Mouse (Mus musculus) cerebellum, adult 9-10 months (tissue): ENCODE measurements around the gene Chit1.

ENCODE experiments used
- DNase-seq: peaks from one replicate; pipeline ENCODE4 v3.0.0; 2022

Gene Chit1

DNA sequence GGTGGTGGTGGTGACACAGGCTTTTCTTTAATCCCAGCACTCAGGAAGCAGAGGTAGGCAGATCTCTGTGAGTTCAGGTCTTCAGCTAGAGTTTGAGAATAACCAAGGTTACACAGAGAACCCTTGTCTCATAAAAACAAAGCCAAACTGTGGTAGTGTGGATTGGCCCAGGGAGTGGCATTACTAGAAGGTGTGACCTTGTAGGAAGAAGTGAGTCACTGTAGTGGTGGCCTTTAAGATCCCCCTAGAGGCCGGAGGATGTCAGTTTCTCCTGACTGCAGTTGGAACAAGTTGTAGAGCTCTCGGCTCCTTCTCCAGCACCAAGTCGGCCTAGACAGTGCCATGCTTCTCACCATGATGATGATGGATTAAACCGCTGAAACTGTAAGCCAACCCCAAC lies at the start of gene Chit1:
TSS of gene Chit1 (plus strand) at position 264 of the 400 bp plus-strand sequence.
- DNase-seq = no peak

DNA sequence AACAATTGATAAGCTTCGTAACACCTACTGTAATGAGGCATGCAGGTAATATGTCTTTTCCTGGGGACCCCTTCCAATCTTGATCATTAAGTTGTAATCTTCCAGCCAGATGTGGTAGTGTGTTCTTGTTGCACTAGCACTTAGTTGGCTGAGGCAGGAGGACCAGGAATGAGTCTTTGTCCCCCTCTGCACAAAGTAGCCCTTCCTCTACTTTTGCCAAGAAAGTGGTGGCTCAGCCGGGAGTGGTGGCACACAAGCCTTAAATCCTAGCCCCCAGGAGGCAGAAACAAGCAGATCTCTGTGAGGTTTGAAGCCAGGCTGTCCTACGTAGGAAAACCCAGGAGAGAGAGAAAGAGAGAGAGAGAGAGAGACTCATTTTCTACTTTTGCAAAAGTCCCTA lies 49.1 kb upstream of the Chit1 start:
- DNase-seq = no peak

DNA sequence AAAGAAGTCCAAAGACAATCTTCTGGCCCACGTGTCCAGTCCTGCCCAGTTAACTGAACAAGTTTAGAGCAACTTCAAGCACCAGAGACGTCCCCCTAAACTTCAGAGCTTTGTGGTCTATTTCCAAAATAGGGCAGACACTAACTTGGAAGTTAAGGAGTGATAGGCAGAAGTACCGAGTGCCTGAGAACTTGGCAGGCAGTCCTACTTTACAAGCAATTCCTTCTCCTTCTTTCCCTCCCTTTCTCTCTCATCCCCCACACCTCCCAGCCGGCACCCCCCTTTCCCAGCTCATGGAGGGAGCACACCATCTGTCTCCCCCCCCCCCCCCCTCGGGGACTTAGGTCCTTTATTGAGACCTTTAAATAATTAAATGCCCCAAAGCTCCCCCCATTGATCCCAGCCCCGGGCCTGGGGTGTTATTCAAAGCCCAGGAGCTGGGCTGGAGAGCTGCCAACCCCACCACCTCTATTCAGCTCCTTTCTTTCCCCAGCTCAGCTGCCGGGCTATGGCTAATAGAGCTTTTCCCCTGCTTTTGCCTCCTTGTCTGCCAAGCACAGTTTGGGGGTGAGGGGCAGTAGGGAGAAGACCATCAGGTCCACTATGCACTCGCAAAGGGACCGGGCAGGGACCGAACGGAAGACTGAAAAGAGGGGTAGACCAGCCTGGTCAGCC lies 48.5 kb upstream of the Chit1 start:
- DNase-seq = no peak

DNA sequence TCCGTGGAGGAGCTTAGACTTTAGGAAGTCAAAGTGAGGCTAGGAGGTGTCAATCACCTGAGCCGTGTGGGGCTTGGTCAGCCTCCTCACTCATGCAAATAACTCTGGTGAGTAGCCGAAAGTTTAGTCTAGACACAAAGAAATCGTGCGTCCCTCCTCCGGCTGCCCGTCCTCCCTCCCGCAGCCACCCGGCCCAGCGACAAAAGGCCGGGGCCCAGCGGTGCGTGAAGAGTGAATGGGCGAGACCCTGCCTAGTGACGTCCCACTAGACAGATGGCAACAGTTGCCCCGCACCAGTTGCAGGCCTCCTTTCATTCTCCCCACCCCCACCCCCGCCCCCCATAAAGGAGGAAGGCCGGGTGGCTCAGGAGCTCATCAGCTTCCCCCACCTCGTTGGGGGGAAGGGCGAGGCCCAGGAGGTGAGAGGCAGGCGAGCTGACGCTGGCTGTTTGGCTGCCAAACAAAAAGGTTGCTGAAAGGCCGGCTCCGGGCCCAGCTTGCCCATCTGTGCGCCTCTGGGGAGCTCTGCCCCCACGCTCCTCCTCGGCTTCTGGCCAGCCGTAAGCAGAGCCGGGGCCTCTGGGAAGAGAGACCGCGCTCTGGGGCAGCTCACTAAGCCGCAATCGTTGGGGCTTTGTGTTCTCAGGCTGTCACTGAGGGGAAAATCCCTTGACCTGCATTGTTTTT lies 47.8 kb upstream of the Chit1 start:
- DNase-seq = no peak

DNA sequence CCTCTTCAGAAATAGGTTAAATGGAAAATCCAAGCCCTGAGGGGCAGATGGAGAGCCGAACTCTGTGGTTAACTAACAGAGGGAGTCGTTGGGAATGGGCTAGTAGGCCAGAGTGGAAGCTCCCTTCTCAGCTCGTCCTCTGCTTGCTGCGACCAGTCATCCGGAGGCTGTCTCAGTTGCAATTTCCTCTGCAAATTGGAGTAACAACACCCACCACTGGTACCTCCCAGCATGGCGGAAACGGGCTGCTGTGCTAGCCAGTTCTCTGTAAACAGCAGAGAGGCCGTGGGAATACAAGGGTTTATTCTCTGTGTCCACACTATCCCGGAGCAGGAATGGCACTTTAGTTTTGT lies 47.3 kb upstream of the Chit1 start:
- no peak for DNase-seq

DNA sequence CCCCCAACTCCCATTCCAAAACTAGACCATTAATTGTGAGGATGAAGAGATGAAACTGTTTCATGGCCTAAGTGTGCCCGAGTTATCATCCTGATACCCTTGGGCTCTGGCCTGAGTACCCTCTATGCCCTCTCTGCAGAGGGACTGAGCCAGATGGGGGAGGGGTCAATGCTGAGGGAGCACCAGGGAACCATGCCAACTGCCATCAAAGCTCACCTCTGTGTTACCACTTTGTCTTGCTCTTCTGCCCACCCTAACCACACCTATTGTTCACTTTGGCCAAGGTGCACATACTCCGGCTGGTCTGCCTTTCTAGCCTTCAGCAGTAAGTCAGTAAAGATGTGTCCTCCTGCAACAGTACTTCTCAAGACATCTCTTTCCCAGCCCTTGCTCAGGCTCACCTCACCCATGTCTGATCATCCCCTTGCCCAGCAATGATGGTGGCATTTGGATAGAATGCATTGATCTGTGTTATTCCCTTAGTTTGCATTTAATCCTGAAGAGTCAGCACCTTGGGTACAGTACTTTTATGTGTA lies 46.7 kb upstream of the Chit1 start:
- DNase-seq = no peak

DNA sequence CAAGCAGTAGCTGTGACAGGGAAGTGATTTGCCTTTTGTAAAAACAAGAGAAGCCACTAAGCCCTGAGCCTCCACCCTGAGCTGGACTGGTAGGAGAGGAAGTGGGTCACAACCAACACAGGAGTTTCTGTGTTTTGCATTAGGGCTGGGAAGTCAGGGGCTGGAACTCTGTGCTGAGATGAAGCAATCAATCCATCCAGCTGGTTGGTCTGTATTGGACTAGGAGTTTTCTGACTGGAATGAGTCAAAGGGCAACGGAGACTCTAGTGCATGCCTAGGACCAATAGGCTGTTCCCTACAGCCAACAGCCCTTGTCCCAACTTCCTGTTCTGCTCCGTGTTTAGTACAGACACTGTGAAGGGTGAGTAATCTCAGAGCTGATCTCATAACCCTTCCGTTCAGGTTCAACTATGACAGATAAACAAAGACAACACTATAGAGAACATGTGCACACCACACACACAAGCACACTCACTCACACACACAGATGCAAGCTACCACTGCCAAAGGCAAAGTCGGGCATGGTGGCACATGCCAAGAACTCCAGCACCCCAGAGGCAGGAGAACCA lies 45.7 kb upstream of the Chit1 start:
- DNase-seq = no peak

DNA sequence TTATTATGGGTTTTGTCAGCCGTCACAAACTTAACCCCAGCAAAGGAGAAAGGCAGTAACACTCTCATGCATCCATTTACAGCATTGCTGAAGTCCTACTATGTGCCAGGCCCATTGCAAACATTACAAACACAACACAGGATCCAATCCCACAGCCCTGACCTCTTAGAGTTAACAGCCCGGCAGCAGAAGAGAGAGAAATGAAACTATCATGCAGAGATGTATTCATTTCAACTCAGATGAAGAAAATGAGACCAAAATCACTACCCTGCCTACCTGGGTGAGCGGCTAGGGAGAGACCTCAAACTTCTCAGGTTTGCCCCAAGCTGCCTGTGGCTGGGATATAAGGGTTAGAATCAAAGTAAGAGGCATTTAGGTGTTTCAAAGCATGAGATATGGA lies 44.5 kb upstream of the Chit1 start:
- no peak for DNase-seq

DNA sequence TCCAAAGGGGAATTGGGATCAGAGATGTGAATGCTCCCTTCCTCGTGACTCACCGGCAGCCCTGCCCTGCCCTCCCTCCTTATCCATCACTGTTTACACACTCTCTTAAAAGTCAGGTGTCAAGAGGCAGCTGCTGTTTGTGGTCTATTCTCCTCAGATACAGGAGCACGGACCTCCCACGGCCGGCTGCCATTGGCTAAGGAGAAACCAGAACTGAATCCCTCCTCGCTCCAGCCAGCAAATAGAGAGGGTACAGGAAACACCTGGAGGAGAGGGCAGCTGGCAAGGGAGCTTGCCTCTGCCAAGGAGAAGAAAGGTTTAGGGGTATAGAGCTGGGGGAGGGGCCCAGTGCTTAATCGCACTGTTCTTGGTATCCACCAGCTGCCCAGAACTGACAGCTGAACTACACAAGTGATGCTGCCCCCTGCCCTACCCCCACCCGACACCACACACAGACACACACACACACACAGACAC lies 43.9 kb upstream of the Chit1 start:
- DNase-seq = no peak

DNA sequence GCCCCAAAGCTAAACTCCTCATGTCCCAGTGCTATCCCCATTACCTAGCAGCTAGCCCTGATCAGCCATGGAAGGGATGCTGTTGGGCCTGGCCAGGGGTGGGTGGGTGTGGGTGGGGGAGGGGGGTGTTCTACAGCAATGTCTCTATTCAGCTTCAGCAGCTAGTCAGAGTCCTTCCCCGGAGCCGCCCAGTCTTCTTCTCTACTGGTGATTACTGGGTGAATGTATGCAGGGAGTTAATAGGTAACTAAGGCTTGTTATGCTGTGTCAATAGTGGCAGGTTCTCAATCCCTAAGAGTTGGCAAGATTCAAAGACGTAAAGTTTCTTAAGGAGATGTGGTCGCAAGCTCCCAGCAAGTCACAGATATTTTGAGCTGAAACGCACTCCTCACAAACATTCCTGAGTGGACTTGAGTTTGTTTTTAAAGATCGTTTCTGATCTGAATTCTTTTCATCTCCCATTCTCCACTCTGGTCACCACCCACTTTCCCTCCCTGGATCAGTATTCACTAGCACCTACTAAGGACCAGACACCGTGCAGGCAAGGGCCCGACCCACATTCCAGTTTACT lies 40.9 kb upstream of the Chit1 start:
- no peak for DNase-seq

DNA sequence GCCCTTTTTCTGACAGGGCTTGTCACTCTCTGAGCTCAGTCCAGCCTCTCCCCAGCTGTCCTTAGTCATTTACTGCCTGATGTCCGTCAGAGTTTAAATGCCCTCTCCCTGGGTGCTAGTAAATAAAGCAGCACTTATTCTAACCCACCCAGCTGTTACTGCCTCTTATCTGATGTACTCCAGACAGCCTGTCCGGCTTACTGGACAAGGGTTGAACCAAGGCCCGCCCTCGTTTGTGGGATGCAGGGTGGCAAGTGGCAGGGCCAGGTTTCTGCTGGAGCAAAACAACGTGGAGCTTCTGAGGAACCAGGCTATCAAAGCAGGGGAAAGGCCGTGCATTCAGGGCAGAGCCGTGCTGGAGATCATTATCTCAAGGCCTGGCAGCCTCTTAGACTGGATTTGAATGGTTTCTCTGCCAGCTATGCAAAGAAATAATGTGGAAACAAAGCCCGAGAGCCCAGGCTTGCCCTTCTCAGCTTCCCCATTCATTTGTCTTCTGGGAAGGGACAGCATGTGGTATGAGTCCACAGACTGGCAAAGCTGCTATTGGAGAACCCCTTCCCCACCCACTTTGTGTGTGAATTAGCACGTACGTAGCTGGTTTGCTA lies 39.5 kb upstream of the Chit1 start:
- no peak for DNase-seq

DNA sequence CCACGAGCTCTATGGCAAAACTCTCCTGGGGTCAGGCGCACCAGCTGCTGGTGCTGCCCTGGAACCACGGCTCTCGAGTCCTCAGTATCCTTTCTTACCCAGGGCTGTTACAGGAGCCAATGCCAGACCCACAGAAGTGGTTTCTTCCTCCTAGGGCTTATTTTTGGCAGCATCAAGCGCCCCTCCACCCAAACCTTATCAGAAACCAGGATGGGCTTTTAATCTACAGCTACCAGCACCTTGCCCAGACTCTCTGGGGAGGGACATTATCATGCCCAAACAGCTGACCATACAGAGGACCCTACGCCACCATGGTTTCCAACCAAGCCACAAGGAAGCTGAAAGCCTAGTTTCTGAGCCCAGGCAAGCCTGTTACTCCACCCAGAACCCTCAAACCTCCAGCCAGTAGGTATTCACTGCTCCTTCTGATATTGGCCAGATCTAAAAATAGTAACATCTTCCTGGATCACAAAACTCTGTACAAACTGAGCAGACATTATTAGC lies 37.9 kb upstream of the Chit1 start:
- DNase-seq = no peak

DNA sequence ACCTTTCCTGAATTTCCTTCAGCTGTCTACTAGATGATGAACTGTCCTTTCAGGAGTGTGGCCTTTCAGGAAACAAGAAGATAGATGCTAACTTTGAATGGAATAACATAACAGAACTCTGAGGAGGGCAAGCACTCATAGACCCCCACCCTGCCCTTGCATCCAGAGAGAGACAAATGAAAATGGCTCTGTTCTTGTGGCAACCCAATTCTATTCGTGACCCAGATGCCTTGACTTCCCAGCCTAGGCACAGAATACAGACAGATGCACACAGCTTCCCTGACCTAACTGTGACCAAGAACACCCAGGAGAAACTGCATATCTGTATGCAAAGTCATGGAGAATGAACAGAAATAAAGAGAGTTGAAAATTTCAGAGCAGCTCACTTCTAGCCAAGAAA lies 37.4 kb upstream of the Chit1 start:
- DNase-seq = no peak

DNA sequence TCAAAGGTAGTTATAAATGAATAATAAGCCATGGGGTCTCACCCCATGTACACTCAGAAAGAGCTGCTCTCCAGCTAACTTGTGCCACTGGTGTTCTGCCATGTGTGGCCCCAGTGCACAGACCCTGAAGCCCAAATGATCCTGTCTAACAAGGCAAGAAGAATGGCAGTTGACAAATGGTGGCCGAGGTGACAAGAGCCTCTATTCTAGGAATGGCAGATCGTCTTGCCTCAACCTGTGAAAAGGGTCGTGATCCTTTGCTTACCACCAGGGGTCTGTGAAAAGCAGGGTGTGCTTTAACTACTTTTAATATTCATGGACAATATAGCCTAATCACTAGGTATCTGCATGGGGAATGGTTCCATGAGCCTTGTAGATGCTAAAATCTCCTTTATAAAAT lies 36.9 kb upstream of the Chit1 start:
- DNase-seq = no peak

DNA sequence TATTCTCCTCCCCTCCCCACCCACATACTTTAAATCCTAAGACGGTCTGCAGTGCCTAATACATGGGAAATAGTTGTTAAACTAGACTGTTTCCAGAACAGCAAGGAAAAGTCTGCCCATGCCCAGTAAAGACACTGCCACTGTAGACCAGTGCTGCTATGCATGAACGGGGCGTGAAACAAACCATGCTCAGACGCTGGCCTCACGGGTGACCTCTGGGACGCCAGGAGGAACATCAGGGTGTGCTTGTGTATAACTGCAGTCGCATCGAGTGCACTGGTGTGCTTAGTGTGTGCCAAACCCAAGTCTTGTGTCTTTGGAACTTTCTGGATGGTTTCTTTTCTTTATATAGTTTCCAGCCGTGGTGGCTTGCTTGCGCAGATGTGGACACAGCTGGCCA lies 36.4 kb upstream of the Chit1 start:
- DNase-seq = no peak

DNA sequence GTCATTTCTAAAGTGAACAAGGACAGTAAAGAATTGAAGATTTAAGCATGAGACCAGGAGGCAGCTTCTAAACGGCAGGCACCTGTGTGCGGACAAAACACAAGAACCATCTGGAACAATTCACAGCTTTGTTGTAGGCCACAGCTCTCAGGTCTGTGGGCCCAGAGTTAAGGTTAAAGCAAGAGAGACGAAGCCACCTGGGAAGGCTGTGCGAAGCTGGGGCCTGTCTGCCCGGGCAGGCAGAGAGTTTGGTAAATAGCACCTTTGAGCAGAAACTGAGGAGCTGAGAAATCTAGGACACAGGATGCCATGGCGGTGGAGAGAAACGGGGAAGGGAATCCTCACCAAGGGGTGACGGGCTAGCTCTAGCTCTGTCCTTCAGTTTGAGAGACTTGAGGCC lies 35.5 kb upstream of the Chit1 start:
- no peak for DNase-seq

DNA sequence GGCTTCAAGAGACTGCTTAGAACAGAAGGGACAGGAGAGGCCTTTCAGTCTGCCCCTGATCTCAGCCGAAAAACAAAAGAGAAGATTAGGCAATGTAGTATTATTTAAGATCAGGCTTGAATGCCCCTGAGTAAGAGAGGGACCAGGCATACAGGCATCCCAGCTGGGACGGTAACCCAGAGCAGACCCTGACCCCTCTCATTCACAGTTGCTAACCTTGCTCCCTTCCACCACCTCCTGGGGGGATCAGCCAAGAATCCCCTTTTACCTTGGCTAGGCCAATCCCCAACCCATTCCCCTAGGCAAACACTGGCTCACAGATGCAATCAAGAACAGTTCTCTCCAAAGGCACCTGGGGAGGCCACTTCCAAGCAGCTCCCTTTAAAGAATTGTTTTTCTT lies 34.3 kb upstream of the Chit1 start:
- peak; percentile 46 for DNase-seq

DNA sequence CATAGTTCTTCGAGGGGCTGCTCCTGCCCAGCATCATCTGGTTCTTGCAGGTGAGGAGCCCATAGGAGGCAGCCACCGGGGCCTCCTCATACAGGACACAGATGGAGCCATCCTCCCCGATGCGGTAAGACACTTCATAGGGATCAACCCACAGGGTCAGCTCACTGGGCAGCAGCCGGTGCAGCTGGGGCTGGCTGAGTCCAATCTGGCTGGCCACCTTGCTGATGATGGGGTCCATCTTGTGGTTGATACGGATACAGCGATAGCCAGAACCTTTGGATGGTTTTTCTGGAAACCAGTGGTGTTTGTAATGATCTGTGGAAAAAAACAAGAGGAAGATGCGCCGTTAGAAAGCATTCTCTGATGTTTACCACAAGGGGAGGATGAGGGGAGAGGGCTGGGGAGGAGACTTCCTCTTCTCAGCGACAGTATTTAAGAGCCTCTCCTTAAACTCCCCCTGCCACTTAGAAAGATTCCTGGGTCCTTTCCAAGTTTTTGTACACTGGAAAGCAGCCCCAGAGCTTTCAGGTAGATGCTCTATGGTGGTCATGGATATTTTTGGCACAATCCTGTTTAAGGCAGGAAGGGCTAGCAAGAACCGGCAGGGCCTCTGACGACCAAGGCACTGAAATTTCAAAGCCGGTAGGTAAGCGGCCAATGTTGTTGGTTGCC lies 33.5 kb upstream of the Chit1 start:
- DNase-seq = peak; percentile 75

DNA sequence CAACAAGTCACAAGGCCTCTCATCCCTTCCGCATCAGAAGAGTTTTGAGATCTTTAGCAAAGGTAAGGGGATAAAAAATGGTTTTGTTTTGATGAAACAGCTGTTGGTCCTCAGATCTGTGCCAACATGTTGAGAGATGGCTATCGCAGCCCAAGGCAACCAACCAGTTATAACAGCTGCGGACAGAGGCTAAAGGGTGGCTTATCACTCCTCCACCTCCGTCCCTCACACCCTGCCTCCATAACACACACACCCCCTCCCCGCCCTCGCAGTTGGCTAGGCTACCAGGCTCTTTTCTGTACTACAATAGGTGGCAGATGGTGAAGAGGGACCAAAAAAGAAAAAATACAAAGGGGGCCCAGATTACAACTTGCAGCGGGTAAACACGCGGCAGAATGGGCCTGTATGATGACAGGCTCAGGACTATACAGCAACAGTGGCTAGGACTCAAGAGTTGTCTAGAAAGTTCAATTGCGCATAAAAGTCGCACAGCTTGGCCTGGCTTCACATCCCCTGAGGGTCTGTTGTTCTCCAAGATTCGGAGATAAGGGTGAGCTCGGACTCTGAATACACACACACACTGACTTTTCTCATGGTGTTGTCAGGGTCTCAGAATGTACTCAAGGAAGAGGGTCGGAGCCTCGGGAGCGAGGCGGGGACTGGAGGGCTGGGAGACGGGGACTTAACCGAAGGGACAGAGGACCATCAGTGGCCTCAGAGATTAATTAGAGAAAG lies 32.8 kb upstream of the Chit1 start:
- peak; percentile 78 for DNase-seq

DNA sequence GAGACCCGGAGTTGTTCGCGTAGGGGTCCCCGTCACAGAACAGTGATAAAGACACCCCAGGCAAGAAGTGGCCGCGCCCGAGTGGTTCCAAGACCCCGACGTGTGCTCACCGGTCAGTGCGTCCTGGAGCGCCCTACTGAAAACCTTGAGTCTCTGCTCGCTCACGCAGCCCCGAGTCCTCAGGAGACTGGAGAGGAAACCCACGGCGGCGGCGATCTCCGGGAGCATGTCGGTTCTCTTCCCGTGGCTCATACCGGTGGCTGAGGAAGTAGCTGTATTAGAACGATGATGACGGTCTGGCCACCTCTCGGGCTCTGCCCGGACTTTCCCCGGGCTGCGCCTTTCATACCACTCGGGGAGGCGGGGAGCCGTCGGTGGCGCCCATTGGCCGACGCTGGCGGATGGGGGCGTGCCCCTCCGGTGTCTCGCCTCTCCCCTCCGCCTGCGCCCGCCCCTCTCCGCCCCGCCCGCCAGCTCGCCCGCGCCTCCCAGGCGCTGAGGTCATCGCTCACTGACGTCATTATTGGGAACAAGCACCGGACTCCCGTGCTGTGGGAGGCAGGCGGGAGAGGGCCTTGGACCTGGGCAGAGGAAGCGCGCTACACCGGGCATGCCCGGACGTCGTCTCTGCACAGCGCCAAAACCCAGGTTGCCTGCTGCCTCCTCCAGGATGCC lies 32.1 kb upstream of the Chit1 start, which contains the start of gene Btg2:
TSS of gene Btg2 (minus strand) at position 319 of the 675 bp plus-strand sequence.
- peak; percentile 98 for DNase-seq

DNA sequence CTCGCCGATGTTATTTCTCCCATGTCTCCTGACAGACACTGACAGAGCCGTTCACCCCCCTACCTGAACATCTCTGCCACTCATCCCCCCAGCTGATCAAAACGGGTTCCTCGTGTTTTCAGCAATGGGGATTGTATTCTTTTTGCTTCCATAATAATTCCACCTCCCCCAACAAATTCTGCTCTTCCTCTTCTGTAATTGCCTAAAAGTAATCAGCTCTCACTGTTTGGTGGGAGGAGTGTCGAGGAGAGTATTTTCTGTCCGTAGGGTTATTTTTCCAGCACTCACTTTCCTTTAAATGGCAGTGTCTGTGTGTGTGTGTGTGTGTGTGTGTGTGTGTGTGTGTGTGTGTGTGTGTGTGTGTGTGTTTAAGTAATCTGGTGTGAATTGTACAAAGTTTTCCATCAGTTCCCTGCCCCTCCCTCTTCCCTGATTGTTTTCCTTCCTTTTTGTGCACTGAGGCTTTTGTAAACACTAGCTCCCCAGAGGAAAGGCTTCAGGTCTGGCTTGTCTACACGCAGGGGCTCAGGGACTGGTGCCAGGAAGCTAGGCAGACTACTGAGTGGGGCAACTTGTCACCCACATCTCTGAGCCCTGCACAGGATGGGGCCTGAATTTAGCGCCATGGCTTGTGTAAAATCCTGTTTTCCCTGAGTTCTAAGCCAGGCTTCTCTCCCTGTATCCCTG lies 31.4 kb upstream of the Chit1 start:
- DNase-seq = peak; percentile 76
